Mouse (Mus musculus): ENCODE results near the gene Aff1.
A peak's percentile ranks its signal among the peaks of the same experiment; 100 is the strongest.

The Aff1 gene

DNA sequence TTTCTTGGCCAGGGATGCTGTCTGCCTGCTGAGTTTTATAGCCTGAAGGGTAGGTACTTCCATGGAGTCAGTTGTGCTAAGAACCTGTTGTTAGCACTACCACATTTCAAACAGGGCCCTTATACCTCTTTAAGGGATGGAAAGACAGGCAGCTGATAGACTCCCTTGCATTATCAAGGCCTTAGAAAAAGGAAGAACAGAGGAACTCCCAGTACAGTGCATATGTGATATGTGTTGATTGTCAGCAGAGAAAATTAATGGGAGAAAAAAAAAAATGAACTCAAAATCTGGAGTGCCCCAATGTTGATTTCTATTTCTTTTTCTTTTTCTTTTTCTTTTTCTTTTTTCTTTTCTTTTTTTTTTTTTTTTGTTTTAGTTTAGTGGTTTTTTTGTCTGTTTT, 56.2 kb downstream of the Aff1 start:
- DNase-seq (ENCODE audit: low read depth, low spot score): no peak

DNA sequence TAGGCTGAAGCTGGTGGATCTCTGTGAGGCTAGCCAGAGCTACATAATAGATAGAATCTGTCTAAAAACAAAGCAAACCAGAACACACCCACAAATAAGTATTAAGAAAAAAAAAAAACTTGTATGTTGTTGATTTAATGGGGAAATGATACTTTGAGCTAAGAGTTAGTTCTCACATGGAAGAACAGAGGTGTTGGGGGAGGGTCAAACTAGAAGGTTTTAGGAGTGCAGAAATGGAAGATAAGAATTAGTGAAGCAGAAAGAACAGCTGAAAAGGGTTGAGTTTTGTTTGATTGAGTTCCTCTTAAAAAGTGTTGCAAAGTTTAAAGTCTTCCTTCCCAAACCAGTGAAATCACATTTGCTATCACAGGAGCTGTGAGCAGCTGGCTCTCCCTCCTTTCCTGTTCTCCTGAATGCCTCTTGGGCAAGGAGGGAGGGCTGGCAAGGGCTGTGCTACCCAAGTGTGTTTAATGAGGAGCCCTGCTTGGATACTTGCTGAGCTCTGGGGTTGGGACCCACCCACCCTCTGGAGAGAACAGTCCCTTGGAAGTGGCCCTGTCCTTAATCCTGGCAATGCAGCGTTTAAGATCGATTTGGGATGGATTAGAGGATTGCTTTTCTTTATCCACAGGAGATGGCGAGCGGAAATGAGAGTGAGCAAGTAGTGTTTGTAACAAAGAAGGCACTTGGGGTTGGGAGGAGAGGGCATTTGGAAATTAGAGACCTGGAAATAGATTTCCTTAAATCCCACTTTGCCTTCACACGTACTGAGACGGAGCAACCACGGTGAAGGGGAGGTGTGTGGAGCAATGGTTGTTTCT, 57.5 kb downstream of the Aff1 start:
- DNase-seq (ENCODE audit: low read depth, low spot score): peak; percentile 70

DNA sequence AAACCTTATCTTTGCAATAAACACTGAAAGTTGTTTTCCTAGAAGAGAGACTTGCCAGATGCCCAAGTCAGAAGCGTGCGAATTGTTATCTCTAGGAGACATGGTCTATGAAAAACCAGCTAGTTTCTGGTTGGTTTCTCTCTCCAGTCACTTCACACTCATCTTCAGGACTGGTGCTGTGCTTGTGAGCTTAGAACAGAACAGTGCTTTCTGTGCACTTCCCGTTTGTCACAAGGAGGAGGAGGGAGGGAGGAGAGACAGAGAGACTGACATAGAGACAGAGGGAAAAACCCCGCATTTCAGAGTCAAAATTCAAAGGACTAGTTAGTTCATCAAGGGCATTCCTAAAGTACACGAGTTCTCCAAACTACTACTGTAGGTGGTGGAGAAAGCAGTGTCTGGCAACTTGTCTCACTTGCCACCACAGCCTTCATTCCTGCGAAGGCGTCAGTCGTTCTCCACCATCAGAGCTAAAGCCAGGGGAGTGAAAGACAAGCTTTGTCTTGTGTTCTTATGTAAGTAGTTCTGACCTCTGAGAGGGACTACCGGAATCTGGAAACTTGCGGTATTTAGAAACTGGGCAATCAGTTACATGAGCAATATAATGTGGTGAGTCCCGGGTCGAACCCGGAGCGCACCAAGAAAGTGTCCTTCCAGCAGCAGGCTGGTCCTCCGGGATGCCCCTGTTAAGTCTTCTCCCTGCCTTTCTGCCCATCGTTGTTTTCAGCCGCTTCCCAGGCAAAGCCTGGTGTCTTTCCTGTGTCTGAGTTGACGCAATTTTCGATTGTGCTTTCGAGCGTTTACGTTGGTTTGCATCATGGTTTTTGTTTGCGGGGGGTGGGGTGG, 60.7 kb downstream of the Aff1 start:
- peak; percentile 81 for DNase-seq (ENCODE audit: low read depth, low spot score)

DNA sequence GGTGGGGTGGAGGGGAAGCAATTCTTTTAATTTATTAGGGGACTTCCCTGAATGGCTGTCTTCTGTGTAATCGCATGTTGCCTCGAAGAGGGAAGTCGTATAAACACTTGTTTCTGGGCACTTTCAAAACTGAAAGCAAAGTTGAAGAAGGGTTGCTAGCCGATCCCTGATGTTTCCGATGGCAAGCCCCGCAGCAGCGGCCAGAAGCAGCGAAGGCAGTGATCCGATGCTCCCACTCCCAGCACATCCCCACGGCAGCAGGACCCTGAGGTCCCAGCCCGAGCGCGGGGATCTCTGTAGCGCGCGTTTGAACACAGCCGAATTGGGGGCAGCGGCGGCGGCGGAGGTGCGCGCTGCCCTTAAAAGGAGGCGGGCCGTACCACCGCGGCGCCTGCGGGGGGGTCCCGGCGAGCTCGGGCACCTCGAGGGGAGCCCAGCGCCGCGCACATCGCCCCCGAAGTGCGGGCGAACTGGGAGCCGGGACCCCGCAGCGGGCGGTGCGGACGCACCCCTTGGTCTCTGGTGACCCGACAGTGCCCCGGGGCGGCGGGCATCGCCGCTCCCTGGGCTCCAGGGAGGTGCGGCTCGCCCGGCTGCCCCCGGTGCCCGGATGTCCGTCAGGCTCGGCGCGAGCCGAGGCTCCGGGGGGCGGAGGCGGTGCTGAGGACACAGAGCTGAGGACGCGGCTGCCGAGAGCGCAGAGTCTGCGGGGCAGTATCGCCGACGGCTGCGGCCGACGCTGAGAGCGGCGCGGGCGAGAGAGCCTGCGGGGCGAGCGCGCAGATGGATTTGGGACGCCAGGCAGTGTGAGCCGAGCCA, 61.5 kb downstream of the Aff1 start:
- DNase-seq (ENCODE audit: low read depth, low spot score): peak; percentile 96

DNA sequence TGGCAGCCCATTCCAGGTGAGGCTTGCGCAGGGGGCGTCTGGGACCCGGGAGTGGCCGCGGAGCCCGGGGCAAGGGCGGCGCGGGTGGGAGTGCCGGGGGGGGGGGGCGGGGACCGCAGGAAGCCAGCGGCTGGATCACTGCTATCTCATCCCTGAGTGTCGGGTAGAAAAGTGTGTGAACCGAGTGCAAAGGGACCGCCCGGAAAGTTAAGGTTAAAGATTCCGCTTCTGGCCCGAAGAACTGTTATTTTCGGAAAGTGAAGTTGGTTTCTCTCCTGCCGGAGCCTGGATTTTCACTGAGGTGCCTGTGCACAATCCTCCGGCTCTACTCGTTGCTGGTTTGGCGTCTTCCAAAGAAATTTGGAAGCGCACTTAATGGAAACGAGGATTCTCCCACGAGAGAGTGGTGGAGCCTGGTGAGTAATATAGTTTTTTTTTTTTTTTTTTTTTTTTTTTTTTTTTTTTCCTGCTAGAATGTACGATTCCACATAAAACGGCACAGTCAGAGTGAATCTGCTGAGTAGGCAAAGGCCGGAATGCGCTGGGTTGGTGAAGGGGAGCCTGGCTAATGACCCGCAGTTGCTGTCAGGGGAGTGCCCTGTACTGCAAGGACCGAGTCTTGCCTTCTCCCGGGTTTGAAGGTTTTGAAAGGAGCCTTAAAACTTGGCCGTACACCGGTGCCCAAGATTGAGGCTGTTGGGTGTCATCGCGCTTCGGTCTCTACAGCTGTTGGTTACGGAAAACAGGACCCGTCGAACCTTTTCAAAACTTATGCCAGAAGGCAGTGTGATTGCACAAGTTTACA, 62.4 kb downstream of the Aff1 start:
- DNase-seq (ENCODE audit: low read depth, low spot score): peak; percentile 50

DNA sequence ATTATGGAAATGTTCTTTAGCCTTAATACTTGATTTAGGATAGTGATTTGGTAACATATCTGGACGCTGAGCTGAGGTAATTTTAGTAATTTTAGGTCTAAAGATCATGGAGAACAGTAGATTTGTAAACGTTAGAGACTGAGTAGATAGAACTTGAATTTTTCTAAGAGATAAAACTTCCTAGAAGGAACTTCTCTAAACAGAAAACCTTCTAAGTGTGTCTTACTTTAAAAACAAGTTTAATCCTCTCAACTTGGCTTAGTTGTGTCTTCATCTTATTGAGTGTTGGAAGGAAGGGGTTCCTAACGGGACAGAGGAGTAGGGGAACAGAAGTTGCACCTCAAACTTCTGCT, 62.9 kb downstream of the Aff1 start:
- no peak for DNase-seq (ENCODE audit: low read depth, low spot score)

DNA sequence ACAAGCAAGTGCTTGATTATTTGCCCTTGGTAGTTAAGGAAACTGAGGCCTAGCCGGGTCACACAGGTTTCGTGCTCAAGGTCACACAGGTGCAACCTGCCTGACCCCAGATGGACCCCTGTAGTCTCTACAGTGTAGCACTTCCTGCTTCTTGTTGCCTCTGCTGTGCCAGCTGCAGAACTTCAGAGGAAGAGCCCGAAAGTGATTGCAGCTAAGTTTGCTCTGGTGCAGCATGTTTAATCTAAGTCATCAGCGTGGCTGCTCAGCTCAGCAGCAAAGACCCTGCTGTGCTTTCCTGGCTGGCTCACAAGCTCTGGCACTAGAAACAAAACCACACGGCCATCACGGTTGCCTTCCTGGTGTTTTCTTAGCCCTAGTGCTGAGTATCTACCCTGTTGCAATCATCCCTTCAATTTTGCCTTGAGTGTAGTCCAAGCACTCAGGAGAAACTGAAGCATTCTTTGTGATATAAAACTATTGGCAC, 64.1 kb downstream of the Aff1 start:
- DNase-seq (ENCODE audit: low read depth, low spot score): peak; percentile 81

DNA sequence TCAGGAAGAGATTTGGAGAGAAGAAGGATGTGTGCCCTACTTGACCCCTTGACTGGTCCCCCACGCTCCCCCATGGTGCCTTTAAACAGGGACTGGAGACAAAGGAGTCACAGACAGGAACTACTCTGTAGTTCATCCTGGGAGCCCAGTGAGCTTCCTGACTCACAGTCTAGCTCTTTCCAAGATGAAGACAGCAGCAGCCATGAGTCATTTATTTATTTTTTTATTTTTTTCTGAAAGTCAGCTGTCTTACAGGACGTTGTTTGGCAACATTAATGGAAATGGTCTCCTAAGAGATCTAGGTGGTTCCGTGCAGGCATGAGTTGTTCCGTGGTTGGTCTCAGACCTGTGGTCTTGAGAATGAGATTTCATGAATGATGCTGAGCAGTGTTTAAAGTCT, 66.3 kb downstream of the Aff1 start:
- DNase-seq (ENCODE audit: low read depth, low spot score): no peak

DNA sequence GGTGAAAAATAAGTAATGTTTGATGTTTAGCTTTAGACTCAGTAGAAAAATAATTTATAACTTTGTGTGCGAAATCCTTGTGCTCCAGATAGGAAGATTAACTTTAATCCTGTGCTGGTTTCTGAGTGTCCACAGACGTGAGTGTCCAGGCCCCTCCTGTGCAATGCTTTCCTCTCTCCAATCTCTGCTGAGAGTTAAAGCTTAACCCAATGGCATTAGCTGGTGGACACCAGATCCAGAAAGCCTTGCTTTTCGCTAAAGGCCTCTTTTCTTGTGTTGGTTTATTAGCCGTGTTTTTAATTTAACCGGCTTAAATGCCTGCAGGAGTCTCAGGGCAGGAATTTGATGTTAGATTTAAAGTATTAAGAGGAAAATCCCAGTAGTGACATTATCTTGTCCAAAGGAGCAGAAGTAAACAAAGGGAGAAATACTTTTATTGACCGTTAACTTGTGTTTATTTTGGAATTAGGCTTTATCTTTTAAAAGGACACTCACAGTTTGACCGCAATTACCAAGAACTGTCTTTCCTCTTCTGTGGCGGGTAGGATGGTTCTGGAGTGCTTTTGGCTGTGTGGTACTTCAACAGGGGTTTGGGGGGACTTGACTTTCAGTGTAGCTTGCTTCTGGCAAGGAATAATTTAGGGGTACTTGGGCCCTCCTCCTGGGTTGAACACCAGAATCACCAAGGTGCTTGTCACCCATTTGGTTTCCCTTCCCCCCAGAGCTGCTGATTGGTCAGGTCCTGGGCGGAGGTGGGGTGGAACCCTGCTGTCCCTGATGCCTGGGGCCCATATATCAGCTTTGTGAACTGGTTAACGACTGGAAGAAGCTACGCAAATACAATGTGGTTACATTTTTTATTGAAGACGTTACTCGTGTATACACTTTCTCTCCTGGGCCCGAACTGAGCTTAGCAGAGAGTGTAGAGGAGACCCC, 67.6 kb downstream of the Aff1 start:
- no peak for DNase-seq (ENCODE audit: low read depth, low spot score)

DNA sequence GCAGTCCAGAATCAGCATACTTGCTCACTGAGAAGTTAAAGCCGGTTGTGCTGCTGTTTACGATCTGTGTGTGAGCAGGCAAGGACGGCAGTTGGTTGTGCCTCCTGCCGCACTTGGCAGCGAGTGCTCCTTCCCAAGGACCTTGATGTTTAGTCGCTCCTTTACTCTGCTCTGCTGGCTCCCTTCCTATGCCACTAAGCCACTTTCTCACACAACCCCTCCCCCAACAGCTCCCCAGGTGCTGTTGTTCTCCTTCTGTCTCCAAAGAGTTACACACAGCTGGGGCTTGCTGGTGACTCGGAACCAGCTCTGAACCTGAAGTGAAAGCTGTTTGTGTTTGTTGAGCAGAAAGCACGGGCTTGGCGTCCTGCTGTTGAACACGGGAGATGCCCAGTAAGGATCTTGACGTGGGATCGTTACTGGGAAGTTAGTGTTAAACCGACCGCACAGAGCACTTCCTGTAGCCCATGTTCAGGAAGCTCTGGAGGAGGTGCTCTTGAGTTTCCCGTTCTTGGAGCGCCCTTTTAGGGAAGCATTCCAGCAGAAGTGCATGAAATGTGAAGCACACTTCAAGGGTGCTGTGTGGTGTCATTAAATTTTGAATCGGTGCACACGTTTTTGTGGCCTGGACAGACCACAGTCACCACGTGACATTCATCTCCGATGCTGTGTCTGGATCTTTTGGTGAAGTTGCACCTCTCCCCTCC, 68.4 kb downstream of the Aff1 start:
- DNase-seq (ENCODE audit: low read depth, low spot score): peak; percentile 89

DNA sequence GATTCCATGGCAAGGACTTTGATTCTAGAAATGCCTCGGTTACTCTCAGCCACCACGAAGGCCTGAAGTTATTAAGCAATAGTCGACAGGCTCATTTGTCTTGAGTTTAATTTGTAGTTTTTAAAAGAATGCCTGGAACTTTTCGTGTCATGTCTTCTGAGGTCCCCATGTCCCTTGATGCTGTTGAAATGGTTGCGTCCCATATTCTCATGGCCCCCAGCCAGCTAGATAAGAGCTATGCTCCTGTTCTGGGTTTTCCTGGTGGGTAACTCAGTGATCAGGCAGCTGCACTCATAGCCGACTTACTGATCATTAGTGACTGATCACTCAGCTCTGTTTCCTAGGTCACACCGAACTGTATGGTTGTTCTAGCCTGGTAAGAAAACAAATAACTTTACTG, 69.6 kb downstream of the Aff1 start:
- DNase-seq (ENCODE audit: low read depth, low spot score): no peak

DNA sequence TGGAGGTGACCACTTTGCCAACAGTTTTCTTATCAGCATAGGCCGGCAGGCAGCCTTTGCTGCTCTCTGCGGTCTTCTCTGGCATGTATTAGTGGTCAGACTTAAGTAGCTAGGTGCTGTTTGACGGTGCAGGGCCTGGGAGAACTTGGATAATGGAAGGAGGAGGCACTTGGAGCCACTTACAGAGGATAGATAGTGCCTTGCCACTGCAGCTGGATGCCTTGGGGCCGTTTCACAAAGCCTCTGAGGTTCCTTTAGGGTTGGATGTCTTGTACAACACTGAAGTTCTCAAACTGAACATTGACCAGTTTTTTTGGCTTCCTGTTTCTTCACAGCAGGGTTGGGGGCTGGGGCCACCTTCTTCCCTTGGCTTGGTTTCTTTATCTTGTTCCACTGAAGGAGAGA, 70.7 kb downstream of the Aff1 start:
- DNase-seq (ENCODE audit: low read depth, low spot score): no peak

DNA sequence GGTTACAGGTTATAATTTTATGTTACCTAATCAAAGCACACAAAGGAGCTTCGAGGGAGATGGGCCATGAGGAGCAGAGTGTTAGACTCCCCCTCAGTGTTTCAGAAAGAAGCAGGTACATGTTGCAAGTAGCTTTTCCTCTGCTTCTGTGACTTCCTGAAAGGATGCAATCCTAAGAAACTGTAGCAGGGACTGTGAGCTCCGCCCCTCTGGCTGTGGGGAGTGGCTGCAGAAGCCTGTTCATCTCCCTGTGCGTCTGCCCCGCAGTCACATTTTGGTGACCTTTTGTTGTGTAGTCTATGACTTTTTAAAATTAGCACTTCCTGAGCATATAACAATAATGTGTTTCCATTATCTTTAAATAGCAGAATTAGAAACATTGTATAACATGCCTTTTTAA, 73.2 kb downstream of the Aff1 start:
- DNase-seq (ENCODE audit: low read depth, low spot score): no peak

DNA sequence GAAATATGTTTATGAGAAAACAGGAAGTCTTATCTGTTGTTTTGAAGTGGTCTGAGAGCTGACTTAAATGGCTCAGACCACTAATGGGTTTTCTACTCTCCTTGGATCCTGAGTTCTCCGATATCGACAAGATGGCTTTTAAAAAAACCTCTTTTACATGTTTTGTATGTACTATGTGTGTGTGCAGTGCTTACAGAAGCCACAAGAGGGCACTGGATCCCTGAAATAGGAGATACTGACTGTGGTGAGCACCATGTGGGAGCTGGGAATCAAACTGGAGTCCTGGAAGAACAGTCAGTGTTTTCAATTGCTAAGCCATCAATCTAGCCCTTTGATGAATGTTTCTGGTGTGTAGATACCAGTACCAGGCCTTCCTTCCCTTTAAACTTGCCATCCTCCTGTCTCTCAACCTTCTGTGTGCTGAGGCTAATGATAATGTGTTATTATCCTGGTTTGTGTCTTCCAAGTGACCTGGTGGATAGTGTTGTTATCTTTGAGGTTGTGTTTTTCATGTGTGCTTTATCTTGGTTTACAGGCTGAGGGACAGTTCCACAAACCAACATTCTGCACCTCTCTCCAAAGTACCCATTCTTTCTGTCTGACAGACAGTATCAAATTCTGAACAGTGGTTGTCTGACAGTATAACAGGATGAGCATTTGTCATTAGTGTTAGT, 73.7 kb downstream of the Aff1 start:
- no peak for DNase-seq (ENCODE audit: low read depth, low spot score)

DNA sequence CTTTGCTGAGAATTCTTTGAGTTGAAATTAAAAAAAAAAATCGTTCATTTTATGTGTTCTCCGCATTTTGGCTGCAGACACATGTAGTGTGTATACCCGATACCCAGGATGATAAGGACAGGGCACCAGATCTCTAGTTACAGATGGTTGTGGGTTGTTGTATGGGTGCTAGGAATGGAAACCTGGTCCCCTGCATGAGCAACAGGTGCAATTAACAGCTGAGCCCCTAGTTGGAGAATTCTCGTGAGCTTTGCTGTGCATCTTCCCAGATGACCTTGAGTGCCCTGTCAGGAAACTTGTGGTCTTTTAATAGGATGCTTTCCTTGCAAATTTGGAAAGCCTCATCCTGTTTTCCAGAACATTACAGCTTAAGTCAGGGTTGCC, 74.2 kb downstream of the Aff1 start:
- DNase-seq (ENCODE audit: low read depth, low spot score): no peak

DNA sequence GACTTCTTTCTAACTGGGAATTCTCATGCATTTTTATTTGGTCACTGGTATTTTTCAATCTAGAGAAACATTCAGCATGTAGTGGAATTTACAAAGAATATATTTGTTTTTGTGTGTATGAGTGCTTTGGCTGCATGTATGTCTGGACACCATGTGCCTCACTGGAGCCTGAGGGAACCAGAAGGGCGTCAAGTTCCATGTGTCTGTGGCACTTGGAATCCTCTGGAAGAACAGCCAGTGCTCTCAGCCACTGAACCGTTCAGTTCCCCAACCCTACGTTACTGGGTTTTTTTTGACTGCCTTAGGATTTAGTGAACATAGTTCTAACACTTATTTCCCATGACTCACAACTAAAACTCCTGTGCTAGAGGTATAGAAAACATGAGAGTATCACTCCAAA, 76.8 kb downstream of the Aff1 start:
- no peak for DNase-seq (ENCODE audit: low read depth, low spot score)

DNA sequence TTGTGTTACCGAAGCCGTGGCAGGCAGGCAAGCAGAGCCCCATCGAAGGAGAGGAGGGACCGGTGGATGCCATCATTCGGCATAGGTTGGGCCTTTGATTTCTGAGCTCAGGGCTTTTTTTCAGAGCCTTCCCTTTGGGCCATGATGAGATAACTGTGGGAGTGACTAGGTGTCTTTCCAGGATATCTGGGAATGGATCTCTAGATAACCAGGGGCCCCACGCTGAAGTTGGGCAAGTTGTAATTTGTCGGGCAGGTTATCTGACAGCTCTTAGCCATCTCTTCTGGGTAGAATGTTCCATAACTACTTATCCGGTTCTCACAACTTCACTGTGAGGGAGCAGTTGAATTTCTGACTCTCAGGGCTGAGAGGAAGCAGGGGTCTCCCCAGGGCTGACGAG, 77.5 kb downstream of the Aff1 start:
- DNase-seq (ENCODE audit: low read depth, low spot score): no peak

DNA sequence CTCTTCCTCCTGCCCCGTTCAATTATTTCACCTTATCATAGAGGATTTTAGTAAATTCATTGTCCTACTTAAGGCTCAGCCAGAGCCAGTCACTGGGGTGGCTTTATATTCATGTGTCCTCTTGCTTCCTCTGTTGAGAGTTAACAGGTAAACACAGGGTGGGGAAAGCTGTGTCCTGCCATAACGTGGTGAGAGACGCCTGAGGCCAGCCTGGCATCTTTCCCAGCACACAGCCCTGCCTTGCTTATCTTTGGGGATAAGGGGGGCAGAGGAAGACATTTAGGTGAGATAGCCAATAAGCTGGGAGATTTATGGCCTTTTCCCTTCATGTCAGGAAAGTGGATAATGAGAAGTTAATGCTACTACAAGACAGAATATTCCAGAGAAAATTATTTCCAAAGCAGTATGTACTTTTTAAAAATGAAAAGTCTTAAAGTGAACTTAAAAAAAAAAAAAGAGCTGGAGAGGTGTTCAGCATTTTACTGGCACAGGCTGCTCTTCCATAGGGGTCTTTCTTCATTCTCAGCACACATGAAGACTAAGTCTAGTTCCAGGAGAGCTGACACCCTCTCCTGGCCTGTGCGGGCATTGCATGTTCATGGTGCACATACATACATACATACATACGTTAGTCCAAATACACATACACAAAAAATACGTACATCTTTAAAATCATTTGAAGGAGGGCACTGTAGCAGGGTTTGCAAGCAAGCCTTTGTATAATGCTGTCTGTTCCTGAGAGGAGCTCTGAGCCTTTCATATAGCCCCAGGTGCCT, 78.5 kb downstream of the Aff1 start:
- no peak for DNase-seq (ENCODE audit: low read depth, low spot score)
